Mouse (Mus musculus) forebrain, embryonic 13.5 days (tissue): ENCODE results near the gene Hps6. TPM values are rescaled to one million over a fixed set of nuclear protein-coding genes. Genes with fewer than 3 reads are reported as not detected.

Experiments
- ATAC-seq: fragments of 200-750 bp; cut with Nextera tagmentation; 2 replicates; pipeline ENCODE4 v1.8.0; 2017
- H3K27ac ChIP-seq: fragments of 300-500 bp; sonication (generic); 2 replicates; pipeline ENCODE4 v1.5.1; 2015; ENCODE audit warnings: inconsistent platforms, mild to moderate bottlenecking, moderate library complexity
- H3K27me3 ChIP-seq: fragments of 300-500 bp; sonication (generic); 2 replicates; pipeline ENCODE4 v1.6.1; 2015; ENCODE audit warnings: mild to moderate bottlenecking, inconsistent platforms
- H3K36me3 ChIP-seq: fragments of 300-500 bp; sonication (generic); 2 replicates; pipeline ENCODE4 v1.6.1; 2015; ENCODE audit warnings: mild to moderate bottlenecking, inconsistent platforms; ENCODE audit not compliant: poor library complexity, severe bottlenecking
- H3K4me1 ChIP-seq: fragments of 300-500 bp; sonication (generic); 2 replicates; pipeline ENCODE4 v1.6.1; 2015; ENCODE audit warnings: inconsistent platforms
- H3K4me2 ChIP-seq: fragments of 300-500 bp; sonication (generic); 2 replicates; pipeline ENCODE4 v1.6.1; 2015; ENCODE audit warnings: inconsistent platforms, mild to moderate bottlenecking, moderate library complexity
- H3K4me3 ChIP-seq: fragments of 300-500 bp; sonication (generic); 2 replicates; pipeline ENCODE4 v1.5.1; 2015; ENCODE audit warnings: mild to moderate bottlenecking, inconsistent platforms
- H3K9ac ChIP-seq: fragments of 300-500 bp; sonication (generic); 2 replicates; pipeline ENCODE4 v1.6.1; 2015; ENCODE audit warnings: mild to moderate bottlenecking, inconsistent platforms
- H3K9me3 ChIP-seq: fragments of 300-500 bp; sonication (generic); replicated peaks from 2 replicates; pipeline ENCODE4 v1.6.1; 2016; ENCODE audit warnings: inconsistent platforms
- WGBS: fragments of 180-500 bp; shearing (Covaris S2); methylation state at CpG from one replicate; pipeline ENCODE4 v1.1.7; 2015; 5-methylcytosine and 5-hydroxymethylcytosine counted together
- polyA plus RNA-seq: library from polyadenylated mRNA; unstranded; fragments of >200 nt; fragmentation: Nextera tagmentation; extraction: Ambion mirVana; gene quantifications from 2 replicates; pipeline ENCODE4 v1.2.1, GENCODE M21; 2015

Hps6 gene
- polyA plus RNA-seq, 1 experiment from 2014 or later: 1.9 TPM

DNA sequence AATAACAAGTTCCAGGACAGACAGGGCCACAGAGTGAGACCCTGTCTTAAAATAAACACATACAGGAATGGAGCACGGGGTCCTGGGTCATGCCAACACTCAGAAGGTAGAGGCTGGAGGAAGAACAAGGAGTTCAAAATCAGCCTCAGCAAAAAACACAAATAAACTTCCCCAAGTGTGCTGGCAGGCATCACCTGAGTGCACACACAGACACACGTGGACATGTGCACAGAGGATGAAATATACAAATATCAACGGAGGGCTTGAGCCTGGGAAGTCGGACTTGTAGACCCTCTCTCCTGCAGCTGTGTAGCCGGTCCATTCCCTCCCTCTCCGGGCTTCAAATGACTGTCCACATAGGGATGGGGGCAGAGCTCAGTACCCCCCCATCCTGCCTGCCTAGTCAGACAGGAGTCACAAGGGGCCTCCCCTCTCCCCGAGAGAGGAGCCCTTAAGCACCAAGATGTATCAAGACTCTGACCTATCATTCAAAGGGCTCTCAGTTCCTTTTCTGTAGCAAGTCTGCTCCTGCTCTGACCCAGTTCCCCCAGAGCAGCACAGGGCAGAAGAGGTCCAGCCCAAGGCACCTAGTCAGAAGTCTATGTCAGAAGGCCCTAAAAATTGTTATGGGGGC lies 38.1 kb downstream of the Hps6 start:
- WGBS: 10% methylated on average over 7 of the region's 7 CpGs
- no peaks in the 10 kb centered on the region for H3K27me3 ChIP-seq
- peak overlapping the region; percentile 99 for H3K9ac ChIP-seq
- peaks cover 1% of the 10 kb centered on the region for H3K36me3 ChIP-seq
- peak overlapping the region; percentile 100 for H3K4me2 ChIP-seq
- ATAC-seq: peak; percentile 0; the same call in 1 of the 2 replicates
- peaks cover 77% of the 10 kb centered on the region for H3K4me1 ChIP-seq
- no peaks in the 10 kb centered on the region for H3K9me3 ChIP-seq
- H3K27ac ChIP-seq: peak overlapping the region; percentile 99
- peak overlapping the region; percentile 95 for H3K4me3 ChIP-seq

DNA sequence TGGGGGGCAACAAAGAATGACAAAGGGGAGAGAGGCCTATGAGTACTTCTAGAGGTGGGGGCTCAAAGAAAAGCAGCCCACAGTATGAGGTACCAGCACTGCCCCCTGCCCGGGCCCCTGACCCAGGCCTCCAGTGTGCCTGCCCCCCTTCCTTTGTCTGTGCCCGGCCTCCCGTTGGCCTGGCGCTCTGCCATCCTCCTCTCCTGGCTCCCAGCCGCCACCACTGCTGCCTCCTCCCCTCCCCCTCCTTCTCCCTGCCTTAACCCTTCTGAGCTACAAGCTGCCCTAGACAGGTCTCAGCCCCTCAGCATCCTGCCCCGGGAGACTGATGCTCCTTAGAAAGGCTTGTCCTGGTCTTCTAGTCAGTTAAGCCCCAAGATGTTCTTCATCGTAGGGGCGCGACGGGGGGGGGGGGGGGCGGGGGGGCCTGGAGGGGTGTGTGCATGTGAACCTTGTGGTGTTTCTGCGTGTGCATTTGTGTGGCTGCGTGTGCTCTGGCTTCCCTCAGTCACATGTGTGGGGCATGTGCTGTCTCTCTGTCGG lies 38.7 kb downstream of the Hps6 start:
- peak; percentile 52 for ATAC-seq
- H3K36me3 ChIP-seq: no peaks in the 10 kb centered on the region
- peaks cover 76% of the 10 kb centered on the region for H3K4me1 ChIP-seq
- H3K4me2 ChIP-seq: peak overlapping the region; percentile 100
- peak overlapping the region; percentile 99 for H3K9ac ChIP-seq
- WGBS: 2% methylated on average over 14 of the region's 14 CpGs
- H3K9me3 ChIP-seq: no peaks in the 10 kb centered on the region
- H3K4me3 ChIP-seq: peak overlapping the region; percentile 95
- H3K27me3 ChIP-seq: no peaks in the 10 kb centered on the region
- H3K27ac ChIP-seq: peak overlapping the region; percentile 99

DNA sequence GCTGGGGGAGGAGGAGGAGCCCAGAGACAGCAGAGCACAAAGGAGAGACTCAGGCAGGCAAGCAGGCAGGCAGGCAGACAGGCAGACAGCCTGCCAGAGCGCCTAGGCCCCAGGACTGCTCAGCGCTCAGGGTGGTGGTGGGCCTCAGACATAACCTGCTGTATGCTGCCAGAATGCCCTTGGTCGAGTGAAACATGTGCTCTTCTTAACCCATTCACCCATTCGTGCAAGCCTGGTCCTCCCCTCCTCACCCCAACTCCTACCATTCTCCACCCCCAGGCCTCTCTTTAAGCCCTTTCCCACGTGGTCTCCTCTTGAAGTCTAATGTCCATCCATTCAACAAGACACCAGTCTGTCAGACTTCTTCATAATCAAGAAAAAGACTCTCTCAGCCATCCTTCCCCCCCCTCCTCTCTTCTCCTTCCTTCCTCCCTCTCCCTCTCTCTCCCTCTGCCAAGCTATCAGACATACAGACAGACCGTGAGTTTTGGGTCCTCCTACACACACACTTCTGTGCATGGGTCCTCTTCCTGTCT lies 39.2 kb downstream of the Hps6 start:
- peaks cover 70% of the 10 kb centered on the region for H3K4me1 ChIP-seq
- 1% methylated on average over 6 of the region's 6 CpGs for WGBS
- H3K4me2 ChIP-seq: peak overlapping the region; percentile 100
- peak overlapping the region; percentile 99 for H3K9ac ChIP-seq
- ATAC-seq: peak; percentile 62
- H3K9me3 ChIP-seq: no peaks in the 10 kb centered on the region
- peak overlapping the region; percentile 99 for H3K27ac ChIP-seq
- H3K27me3 ChIP-seq: no peaks in the 10 kb centered on the region
- H3K36me3 ChIP-seq: no peaks in the 10 kb centered on the region
- H3K4me3 ChIP-seq: peak overlapping the region; percentile 95

DNA sequence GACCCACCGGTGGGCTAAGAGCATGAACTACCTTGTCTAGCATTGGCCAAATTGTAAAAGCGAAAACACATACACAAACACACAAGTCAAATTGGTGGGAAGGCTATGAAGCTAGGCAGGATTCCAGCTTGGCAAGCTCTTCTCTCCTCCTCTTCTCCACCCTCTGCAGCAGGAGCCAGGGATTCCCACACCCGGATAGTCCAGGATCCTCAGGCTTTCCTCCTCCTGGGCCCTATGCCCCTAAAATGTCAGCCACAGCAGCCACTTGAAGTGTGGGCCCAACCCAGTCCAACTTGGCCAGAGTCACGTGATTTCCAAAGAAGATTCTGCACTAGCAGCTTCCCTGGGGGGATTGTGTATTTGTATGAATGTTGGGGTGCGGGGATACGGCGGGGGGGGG lies 40.1 kb downstream of the Hps6 start:
- 58% methylated on average over 7 of the region's 7 CpGs for WGBS
- peak overlapping the region; percentile 99 for H3K27ac ChIP-seq
- peak overlapping the region; percentile 100 for H3K4me2 ChIP-seq
- no peaks in the 10 kb centered on the region for H3K27me3 ChIP-seq
- no peaks in the 10 kb centered on the region for H3K9me3 ChIP-seq
- H3K36me3 ChIP-seq: no peaks in the 10 kb centered on the region
- peak overlapping the region; percentile 95 for H3K4me3 ChIP-seq
- H3K4me1 ChIP-seq: peaks cover 62% of the 10 kb centered on the region
- H3K9ac ChIP-seq: peak overlapping the region; percentile 99; the same call in 1 of the 2 replicates
- ATAC-seq: no peak

DNA sequence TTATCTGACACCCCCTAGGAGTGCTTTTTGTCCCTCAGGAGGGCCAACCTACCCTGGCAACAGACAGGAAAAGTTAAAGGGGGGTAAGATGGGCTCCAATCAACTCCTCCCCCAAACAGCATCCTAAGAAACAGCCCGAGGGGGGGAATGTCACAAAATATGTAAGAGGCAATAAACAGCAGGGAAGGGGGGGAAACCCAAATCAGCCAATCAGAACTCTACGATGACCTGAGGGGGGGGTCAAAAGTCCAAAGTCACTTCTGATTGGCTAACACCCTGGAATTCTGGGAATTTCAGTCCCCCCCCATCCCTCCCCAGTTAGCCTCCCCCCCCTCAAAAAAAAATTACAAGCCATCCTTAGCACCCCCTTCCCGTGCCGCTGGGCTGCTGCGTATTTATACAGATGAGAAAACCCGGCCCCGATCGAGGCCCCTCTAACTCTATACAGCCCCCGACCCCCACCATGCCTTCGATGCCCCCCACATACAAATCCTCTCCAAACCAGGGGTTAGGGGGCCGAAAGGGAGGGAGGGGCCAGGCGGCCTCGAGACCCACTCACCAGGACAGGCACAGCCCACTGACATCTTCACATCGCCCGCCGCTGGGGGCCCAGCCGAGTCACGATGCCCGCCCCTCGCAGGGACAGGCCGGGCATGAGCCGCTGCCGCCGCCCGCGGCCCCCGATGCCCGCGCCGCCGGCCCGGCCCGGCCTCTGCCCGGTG lies 41.1 kb downstream of the Hps6 start, which contains the start of gene Pprc1:
Gene Pprc1 (plus strand): TSS at position 616 of the 722 bp plus-strand sequence.
- Histone ChIP-seq H3K4me3 (peak within 1 kb of the TSS; percentile 95), H3K27ac (peak within 1 kb of the TSS; percentile 99), H3K36me3 (no peaks in the 10 kb centered on the region), H3K27me3 (no peaks in the 10 kb centered on the region), H3K9me3 (no peaks in the 10 kb centered on the region), H3K4me1 (peaks cover 61% of the 10 kb centered on the region), H3K9ac (peak within 1 kb of the TSS; percentile 99), H3K4me2 (peak within 1 kb of the TSS; percentile 100)
- no peak for ATAC-seq
- under 1% methylated on average over 23 of the region's 34 CpGs for WGBS

DNA sequence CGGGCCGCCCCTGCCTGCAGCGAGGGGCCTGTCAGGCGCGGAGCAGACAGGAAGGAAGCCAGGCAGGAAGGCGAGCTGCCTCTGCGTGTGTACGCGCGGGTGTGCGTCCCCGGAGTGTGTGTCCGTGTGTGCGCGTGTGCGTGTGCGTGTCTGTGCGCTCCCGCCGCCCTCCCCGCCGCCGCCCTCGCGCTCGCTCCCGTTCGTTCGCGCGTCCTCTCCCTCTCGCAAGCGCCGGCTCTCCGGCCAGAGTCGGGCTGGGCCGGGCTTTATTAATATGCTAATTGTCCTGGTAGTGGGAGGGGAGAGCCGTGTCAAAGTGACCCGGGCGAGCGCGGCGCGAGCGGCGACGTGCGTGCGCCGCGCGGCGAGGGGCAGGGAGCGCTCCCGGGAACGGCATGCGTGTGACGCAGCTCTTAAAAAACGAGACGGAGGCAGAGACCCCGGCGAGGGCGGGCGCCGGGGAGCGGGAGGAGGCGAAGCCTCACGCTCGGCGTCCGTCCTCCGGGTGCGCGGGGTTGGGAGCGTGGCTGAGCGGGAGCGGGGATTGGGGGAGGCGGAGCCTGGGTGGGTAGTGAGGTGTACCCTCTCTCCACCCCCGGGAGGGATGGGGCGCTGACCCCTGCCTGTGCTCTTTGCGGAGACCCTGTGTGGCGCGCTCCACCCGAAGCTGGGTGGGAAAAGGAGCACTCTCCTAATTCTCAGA lies 41.8 kb downstream of the Hps6 start, which contains the start of gene Ldb1:
Gene Ldb1 (minus strand): TSS at position 222 of the 703 bp plus-strand sequence.
- H3K36me3 ChIP-seq: no peaks in the 10 kb centered on the region
- H3K9me3 ChIP-seq: no peaks in the 10 kb centered on the region
- peaks cover 56% of the 10 kb centered on the region for H3K4me1 ChIP-seq
- H3K27ac ChIP-seq: peak within 1 kb of the TSS; percentile 99
- H3K4me3 ChIP-seq: peak within 1 kb of the TSS; percentile 95
- peak within 1 kb of the TSS; percentile 100 for H3K4me2 ChIP-seq
- H3K9ac ChIP-seq: peak within 1 kb of the TSS; percentile 99
- under 1% methylated on average over 63 of the region's 84 CpGs for WGBS
- no peaks in the 10 kb centered on the region for H3K27me3 ChIP-seq
- ATAC-seq: peak; percentile 59

DNA sequence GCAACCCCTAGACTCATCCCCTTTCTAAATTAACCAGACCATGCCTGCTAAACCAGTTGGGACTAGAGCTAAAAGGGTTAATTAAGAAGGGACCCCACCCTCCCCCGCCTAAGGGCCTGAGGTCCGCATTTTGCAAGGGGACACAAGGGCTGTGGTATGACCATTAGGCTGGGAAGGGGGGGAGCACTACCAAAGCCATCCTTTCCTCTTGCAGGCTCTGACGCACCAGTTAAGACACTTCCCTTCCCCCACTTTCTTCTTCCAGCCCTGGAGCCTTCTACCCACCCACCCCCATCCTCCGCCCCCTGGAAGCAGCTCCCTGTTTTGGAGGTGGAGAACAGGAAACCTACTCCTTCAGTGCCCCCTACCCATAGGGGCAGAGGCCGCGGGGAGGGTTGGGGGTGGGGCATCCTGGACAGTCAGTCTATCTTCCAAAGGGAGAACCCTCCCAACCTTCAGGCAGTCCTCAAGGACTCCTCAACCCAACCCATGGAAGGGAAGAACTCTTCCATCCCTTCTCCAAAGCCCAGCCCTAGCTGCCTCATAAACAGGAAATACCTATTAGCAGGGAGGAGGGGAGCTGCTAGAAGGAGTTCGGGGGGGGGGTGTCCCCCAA lies 42.5 kb downstream of the Hps6 start:
- Histone ChIP-seq H3K27me3 (no peaks in the 10 kb centered on the region), H3K4me3 (peak overlapping the region; percentile 95), H3K27ac (peak overlapping the region; percentile 99), H3K36me3 (no peaks in the 10 kb centered on the region), H3K4me2 (peak overlapping the region; percentile 100), H3K4me1 (peaks cover 49% of the 10 kb centered on the region), H3K9me3 (no peaks in the 10 kb centered on the region), H3K9ac (peak overlapping the region; percentile 99)
- 2% methylated on average over 7 of the region's 7 CpGs for WGBS
- peak; percentile 9 for ATAC-seq

DNA sequence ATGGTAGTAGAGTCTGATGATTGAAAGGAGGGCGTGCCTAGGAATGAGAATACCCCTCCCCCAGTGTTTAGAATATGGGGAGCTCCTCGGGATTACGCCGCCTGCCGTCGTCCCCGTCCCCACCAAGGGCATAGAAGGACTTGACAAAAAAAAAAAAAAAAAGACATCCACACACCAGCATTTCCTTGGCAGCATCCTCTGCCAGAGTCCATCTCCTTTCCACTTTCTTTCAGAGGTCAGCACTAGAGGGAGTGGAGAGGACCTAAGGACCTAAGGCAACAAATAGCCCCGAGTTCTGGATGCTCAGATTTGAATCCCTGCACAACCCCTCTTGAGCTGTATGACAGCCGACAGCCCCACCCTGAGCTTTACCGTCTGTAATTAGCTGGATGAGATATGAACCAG lies 43.3 kb downstream of the Hps6 start:
- no peaks in the 10 kb centered on the region for H3K27me3 ChIP-seq
- H3K4me3 ChIP-seq: 0 out of 2 replicates have a peak overlapping the region, but pooled peaks have one; percentile 95
- peak overlapping the region; percentile 100 for H3K4me2 ChIP-seq
- ATAC-seq: no peak
- no peaks in the 10 kb centered on the region for H3K36me3 ChIP-seq
- no peaks in the 10 kb centered on the region for H3K9me3 ChIP-seq
- peak overlapping the region; percentile 99; the same call in 1 of the 2 replicates for H3K27ac ChIP-seq
- H3K9ac ChIP-seq: no peak overlapping the region
- WGBS: 5% methylated on average over 10 of the region's 10 CpGs
- peaks cover 41% of the 10 kb centered on the region for H3K4me1 ChIP-seq

DNA sequence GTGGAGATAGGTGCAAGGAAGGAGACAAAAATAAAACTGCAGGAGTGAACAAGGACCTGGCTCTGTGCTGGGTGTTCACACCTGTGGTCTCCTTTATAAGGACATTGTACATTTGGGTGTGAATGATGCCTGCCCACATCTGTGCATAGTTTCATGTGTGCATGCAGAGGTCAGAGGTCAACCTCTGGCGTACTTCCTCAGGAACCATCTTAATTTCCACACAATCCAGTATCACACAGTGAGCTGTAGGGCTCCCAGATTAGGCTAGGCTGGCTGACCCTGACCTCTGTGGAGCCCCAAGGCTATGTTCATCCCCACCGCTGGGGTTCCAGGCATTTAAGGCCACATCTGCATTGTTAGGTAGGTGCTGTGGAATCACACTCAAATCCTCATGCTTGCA lies 44.1 kb downstream of the Hps6 start:
- Histone ChIP-seq H3K27me3 (no peaks in the 10 kb centered on the region), H3K9me3 (no peaks in the 10 kb centered on the region), H3K9ac (no peak overlapping the region), H3K4me2 (no peak overlapping the region), H3K4me3 (no peak overlapping the region), H3K27ac (0 out of 2 replicates have a peak overlapping the region, but pooled peaks have one; percentile 2), H3K4me1 (peaks cover 33% of the 10 kb centered on the region), H3K36me3 (no peaks in the 10 kb centered on the region)
- no peak for ATAC-seq
- 55% methylated on average over 2 of the region's 2 CpGs for WGBS

DNA sequence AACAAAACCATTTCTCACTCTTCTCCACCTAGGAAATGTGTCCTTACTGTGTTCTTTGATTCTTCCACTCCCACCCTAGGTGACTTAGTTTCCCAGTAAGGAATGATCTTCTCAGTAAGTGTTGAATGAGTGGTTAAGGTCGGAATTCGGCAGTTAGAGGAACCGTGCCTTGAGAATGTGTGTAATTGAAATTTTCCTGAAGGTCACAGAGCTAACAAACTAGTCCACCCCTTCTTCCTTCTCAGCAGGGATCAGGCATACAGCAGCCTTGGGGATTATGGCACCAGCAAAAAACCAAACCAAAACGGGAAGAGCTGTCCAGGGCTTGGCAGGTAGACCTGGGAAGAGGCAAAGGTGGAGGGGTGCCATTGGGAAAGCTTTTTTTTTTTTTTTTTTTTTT lies 45.8 kb downstream of the Hps6 start:
- Histone ChIP-seq H3K4me1 (peaks cover 16% of the 10 kb centered on the region), H3K4me2 (no peak overlapping the region), H3K9ac (no peak overlapping the region), H3K9me3 (no peaks in the 10 kb centered on the region), H3K36me3 (no peaks in the 10 kb centered on the region), H3K4me3 (no peak overlapping the region), H3K27ac (no peak overlapping the region), H3K27me3 (no peaks in the 10 kb centered on the region)
- 73% methylated on average over 4 of the region's 4 CpGs for WGBS
- no peak for ATAC-seq

DNA sequence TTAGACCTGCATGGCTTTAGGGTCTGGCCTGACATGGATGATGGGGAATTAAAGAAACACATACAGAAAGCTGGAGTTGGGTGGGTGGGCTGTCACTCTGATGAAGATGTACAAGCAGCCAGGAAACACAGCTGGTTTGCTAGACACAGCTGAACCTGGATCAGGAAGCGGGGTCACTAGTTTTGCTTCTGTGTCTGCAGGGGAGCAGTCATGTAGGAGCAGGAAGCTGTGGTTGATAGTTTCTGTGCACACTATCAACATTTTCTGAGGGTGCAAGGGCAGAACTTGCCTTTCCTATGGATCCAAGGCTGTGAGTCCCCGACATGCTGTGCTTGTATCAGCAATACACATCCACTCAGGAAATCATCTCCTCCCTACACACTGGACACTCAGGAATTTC lies 47.2 kb downstream of the Hps6 start:
- no peaks in the 10 kb centered on the region for H3K27me3 ChIP-seq
- 86% methylated on average over 2 of the region's 2 CpGs for WGBS
- H3K27ac ChIP-seq: no peak overlapping the region
- no peak overlapping the region for H3K9ac ChIP-seq
- peaks cover 14% of the 10 kb centered on the region for H3K4me1 ChIP-seq
- no peak overlapping the region for H3K4me2 ChIP-seq
- H3K4me3 ChIP-seq: no peak overlapping the region
- ATAC-seq: no peak
- no peaks in the 10 kb centered on the region for H3K9me3 ChIP-seq
- no peaks in the 10 kb centered on the region for H3K36me3 ChIP-seq
